Mouse (Mus musculus) forebrain, embryonic 10.5 days (tissue): Measurements from ENCODE around the gene Tcte1. TPM values are rescaled to one million over a fixed set of nuclear protein-coding genes. Genes with fewer than 3 reads are reported as not detected.
A peak's percentile ranks its signal among the peaks of the same experiment; 100 is the strongest.

ENCODE experiments used
- DNase-seq: peaks from one replicate; pipeline ENCODE4 v3.0.0-alpha.2; 2017; ENCODE audit warnings: low spot score; ENCODE audit errors: extremely low spot score
- H3K27ac ChIP-seq: fragments of 300-500 bp; sonication (generic); 2 replicates; pipeline ENCODE4 v1.5.1; 2016; ENCODE audit warnings: mild to moderate bottlenecking
- H3K27me3 ChIP-seq: fragments of 300-500 bp; sonication (generic); 2 replicates; pipeline ENCODE4 v1.6.1; 2016; ENCODE audit warnings: mild to moderate bottlenecking; ENCODE audit not compliant: poor library complexity, severe bottlenecking
- H3K36me3 ChIP-seq: fragments of 300-500 bp; sonication (generic); replicated peaks from 2 replicates; pipeline ENCODE4 v1.6.1; 2016; ENCODE audit warnings: mild to moderate bottlenecking, moderate library complexity
- H3K4me1 ChIP-seq: fragments of 300-500 bp; sonication (generic); 2 replicates; pipeline ENCODE4 v1.6.1; 2016
- H3K4me3 ChIP-seq: fragments of 300-500 bp; sonication (generic); 2 replicates; pipeline ENCODE4 v1.5.1; 2016; ENCODE audit warnings: mild to moderate bottlenecking, moderate library complexity
- H3K9me3 ChIP-seq: fragments of 300-500 bp; sonication (generic); 2 replicates; pipeline ENCODE4 v1.6.1; 2016; ENCODE audit warnings: mild to moderate bottlenecking, moderate library complexity
- WGBS: fragments of 180-500 bp; shearing (Covaris S2); methylation state at CpG from one replicate; pipeline ENCODE4 v1.1.7; 2016; 5-methylcytosine and 5-hydroxymethylcytosine counted together
- polyA plus RNA-seq: library from polyadenylated mRNA; unstranded; fragments of >200 nt; fragmentation: Nextera tagmentation; extraction: Ambion mirVana; gene quantifications from 2 replicates; pipeline ENCODE4 v1.2.1, GENCODE M21; 2016

Tcte1 gene
- polyA plus RNA-seq, 1 experiment from 2014 or later, result 1.3 TPM

- Histone ChIP-seq H3K4me3 (peak overlapping the region; percentile 92), H3K27ac (peak overlapping the region; percentile 96), H3K4me1 (peaks cover 64% of the 10 kb centered on the region), H3K27me3 (no peaks in the 10 kb centered on the region), H3K9me3 (no peaks in the 10 kb centered on the region), H3K36me3 (peaks cover 52% of the 10 kb centered on the region)
- WGBS, result 94% methylated on average over 11 of the region's 11 CpGs
- no peak for DNase-seq
These were observed 41.9 kb downstream of the Tcte1 start for GRCm38 (mm10) chr17:45565103-45565502.

GRCm38 (mm10) chr17:45566031-45566359 lies 42.8 kb downstream of the Tcte1 start:
- Histone ChIP-seq H3K4me1 (peaks cover 73% of the 10 kb centered on the region), H3K4me3 (0 out of 2 replicates have a peak overlapping the region, but pooled peaks have one; percentile 7), H3K9me3 (no peaks in the 10 kb centered on the region), H3K27ac (no peak overlapping the region), H3K27me3 (no peaks in the 10 kb centered on the region), H3K36me3 (peaks cover 61% of the 10 kb centered on the region)
- 100% methylated on average over 1 of the region's 1 CpGs for WGBS
- DNase-seq, result no peak

- no peak for DNase-seq
- peaks cover 79% of the 10 kb centered on the region for H3K4me1 ChIP-seq
These were observed 43.3 kb downstream of the Tcte1 start for GRCm38 (mm10) chr17:45566360-45567161.

GRCm38 (mm10) chr17:45567162-45567601 lies 43.9 kb downstream of the Tcte1 start:
- DNase-seq, result no peak
- Histone ChIP-seq H3K4me3 (0 out of 2 replicates have a peak overlapping the region, but pooled peaks have one; percentile 2), H3K9me3 (no peaks in the 10 kb centered on the region), H3K27me3 (no peaks in the 10 kb centered on the region), H3K27ac (0 out of 2 replicates have a peak overlapping the region, but pooled peaks have one; percentile 1), H3K36me3 (peaks cover 73% of the 10 kb centered on the region), H3K4me1 (peaks cover 82% of the 10 kb centered on the region)
- 17% methylated on average over 4 of the region's 4 CpGs for WGBS

More at GRCm38 (mm10) chr17:45566360-45567161, 43.3 kb downstream of the Tcte1 start:
- Histone ChIP-seq H3K27ac (0 out of 2 replicates have a peak overlapping the region, but pooled peaks have one; percentile 1), H3K9me3 (no peaks in the 10 kb centered on the region), H3K36me3 (peaks cover 67% of the 10 kb centered on the region), H3K27me3 (no peaks in the 10 kb centered on the region), H3K4me3 (0 out of 2 replicates have a peak overlapping the region, but pooled peaks have one; percentile 7)
- WGBS, result 75% methylated on average over 18 of the region's 18 CpGs

- H3K9me3 ChIP-seq, result no peaks in the 10 kb centered on the region
- peak overlapping the region; percentile 10; the same call in 1 of the 2 replicates for H3K4me3 ChIP-seq
- peaks cover 81% of the 10 kb centered on the region for H3K4me1 ChIP-seq
- H3K36me3 ChIP-seq, result peaks cover 76% of the 10 kb centered on the region
- DNase-seq, result no peak
- 89% methylated on average over 12 of the region's 12 CpGs for WGBS
- no peak overlapping the region for H3K27ac ChIP-seq
- H3K27me3 ChIP-seq, result no peaks in the 10 kb centered on the region
These were observed 45.8 kb downstream of the Tcte1 start for GRCm38 (mm10) chr17:45568990-45569389.

- no peak for DNase-seq
- Histone ChIP-seq H3K9me3 (no peaks in the 10 kb centered on the region), H3K36me3 (peaks cover 75% of the 10 kb centered on the region), H3K27me3 (no peaks in the 10 kb centered on the region), H3K4me1 (peaks cover 81% of the 10 kb centered on the region), H3K4me3 (peak overlapping the region; percentile 83), H3K27ac (no peak overlapping the region)
- 76% methylated on average over 4 of the region's 4 CpGs for WGBS
These were observed 46.8 kb downstream of the Tcte1 start for GRCm38 (mm10) chr17:45569999-45570398.

GRCm38 (mm10) chr17:45572103-45573086 lies 49.2 kb downstream of the Tcte1 start:
- peaks cover 51% of the 10 kb centered on the region for H3K36me3 ChIP-seq
- peak overlapping the region; percentile 99 for H3K27ac ChIP-seq
- H3K27me3 ChIP-seq, result no peaks in the 10 kb centered on the region
- peak; percentile 87 for DNase-seq
- H3K4me1 ChIP-seq, result peaks cover 62% of the 10 kb centered on the region
- H3K4me3 ChIP-seq, result peak overlapping the region; percentile 83
- no peaks in the 10 kb centered on the region for H3K9me3 ChIP-seq
- WGBS, result under 1% methylated on average over 56 of the region's 57 CpGs

GRCm38 (mm10) chr17:45573087-45573779 lies 50.0 kb downstream of the Tcte1 start, which contains the start of gene Hsp90ab1:
Gene Hsp90ab1 (minus strand): TSS chr17:45573271.
- DNase-seq, result peak; percentile 99
- Histone ChIP-seq H3K27ac (peak within 1 kb of the TSS; percentile 99), H3K36me3 (peaks cover 43% of the 10 kb centered on the region), H3K27me3 (no peaks in the 10 kb centered on the region), H3K4me3 (peak within 1 kb of the TSS; percentile 83), H3K9me3 (no peaks in the 10 kb centered on the region), H3K4me1 (peaks cover 56% of the 10 kb centered on the region)
- under 1% methylated on average over 41 of the region's 41 CpGs for WGBS

- Histone ChIP-seq H3K36me3 (peaks cover 38% of the 10 kb centered on the region), H3K4me1 (peaks cover 52% of the 10 kb centered on the region), H3K27me3 (no peaks in the 10 kb centered on the region), H3K4me3 (peak overlapping the region; percentile 83), H3K9me3 (no peaks in the 10 kb centered on the region), H3K27ac (peak overlapping the region; percentile 99)
- WGBS, result 0% methylated on average over 18 of the region's 18 CpGs
- DNase-seq, result peak; percentile 94
These were observed 50.5 kb downstream of the Tcte1 start for GRCm38 (mm10) chr17:45573780-45574123.

- DNase-seq, result peak; percentile 65
- Histone ChIP-seq H3K36me3 (peaks cover 33% of the 10 kb centered on the region), H3K4me3 (peak overlapping the region; percentile 83), H3K27me3 (no peaks in the 10 kb centered on the region), H3K9me3 (no peaks in the 10 kb centered on the region), H3K4me1 (peaks cover 48% of the 10 kb centered on the region), H3K27ac (peak overlapping the region; percentile 99)
- 4% methylated on average over 17 of the region's 17 CpGs for WGBS
These were observed 51.0 kb downstream of the Tcte1 start for GRCm38 (mm10) chr17:45574129-45574761.

- Histone ChIP-seq H3K27ac (peak overlapping the region; percentile 99), H3K4me1 (peaks cover 37% of the 10 kb centered on the region), H3K27me3 (no peaks in the 10 kb centered on the region), H3K4me3 (peak overlapping the region; percentile 83), H3K36me3 (peaks cover 22% of the 10 kb centered on the region), H3K9me3 (no peaks in the 10 kb centered on the region)
- 87% methylated on average over 8 of the region's 8 CpGs for WGBS
- no peak for DNase-seq
These were observed 52.1 kb downstream of the Tcte1 start for GRCm38 (mm10) chr17:45575123-45575897.
